Mouse (Mus musculus): ENCODE measurements around the gene Gm20388. TPM values are rescaled to one million over a fixed set of nuclear protein-coding genes. Genes with fewer than 3 reads are reported as not detected.
"Not testable (repeated sequence)": the region's sequence is repeated elsewhere in the genome, so short reads cannot be mapped to it uniquely, and the experiment has no call there.

Gm20388 gene
- polyA plus RNA-seq, 1 experiment from 2014 or later: not detected

GRCm38 (mm10) chr8:123042974-123043625 lies 3132.5 kb downstream of the Gm20388 start:
- peaks cover 46% of the 10 kb centered on the region for H3K4me1 ChIP-seq
- H3K9ac ChIP-seq (replicated peaks): peak overlapping the region; percentile 81
- H3K36me3 ChIP-seq: no peaks in the 10 kb centered on the region
- peak overlapping the region; percentile 96 for H3K27ac ChIP-seq (replicated peaks)
- H3K27me3 ChIP-seq: no peaks in the 10 kb centered on the region
- no peaks in the 10 kb centered on the region for H3K9me3 ChIP-seq
- ATAC-seq (replicated peaks): no peak
- WGBS: 26% methylated on average over 22 of the region's 22 CpGs
- peak overlapping the region; percentile 100 for H3K4me3 ChIP-seq
- peak overlapping the region; percentile 73 for H3K4me2 ChIP-seq (replicated peaks)

GRCm38 (mm10) chr8:123043941-123044340 lies 3133.3 kb downstream of the Gm20388 start:
- H3K9ac ChIP-seq (replicated peaks): no peak overlapping the region
- no peaks in the 10 kb centered on the region for H3K27me3 ChIP-seq
- ATAC-seq (replicated peaks): no peak
- WGBS: 91% methylated on average over 3 of the region's 3 CpGs
- H3K4me3 ChIP-seq: no peak overlapping the region
- H3K27ac ChIP-seq (replicated peaks): no peak overlapping the region
- H3K9me3 ChIP-seq: no peaks in the 10 kb centered on the region
- H3K4me1 ChIP-seq: peaks cover 37% of the 10 kb centered on the region
- H3K4me2 ChIP-seq (replicated peaks): no peak overlapping the region
- H3K36me3 ChIP-seq: no peaks in the 10 kb centered on the region

GRCm38 (mm10) chr8:123044743-123045425 lies 3134.2 kb downstream of the Gm20388 start:
- H3K4me1 ChIP-seq: peaks cover 28% of the 10 kb centered on the region
- H3K9ac ChIP-seq (replicated peaks); ATAC-seq (replicated peaks); H3K4me2 ChIP-seq (replicated peaks); H3K4me3 ChIP-seq; H3K27me3 ChIP-seq; H3K36me3 ChIP-seq; H3K9me3 ChIP-seq; H3K27ac ChIP-seq (replicated peaks): not testable (repeated sequence)
- WGBS: 95% methylated on average over 23 of the region's 23 CpGs

GRCm38 (mm10) chr8:123046706-123047105 lies 3136.1 kb downstream of the Gm20388 start:
- WGBS: 84% methylated on average over 4 of the region's 4 CpGs
- Histone ChIP-seq H3K9me3 (no peaks in the 10 kb centered on the region), H3K27me3 (no peaks in the 10 kb centered on the region), H3K4me3 (no peak overlapping the region), H3K27ac (replicated peaks) (no peak overlapping the region), H3K9ac (replicated peaks) (no peak overlapping the region), H3K36me3 (no peaks in the 10 kb centered on the region), H3K4me1 (peaks cover 16% of the 10 kb centered on the region), H3K4me2 (replicated peaks) (no peak overlapping the region)
- ATAC-seq (replicated peaks): no peak

GRCm38 (mm10) chr8:123047827-123048226 lies 3137.2 kb downstream of the Gm20388 start:
- H3K4me1 ChIP-seq: peaks cover 16% of the 10 kb centered on the region
- no peak overlapping the region for H3K4me3 ChIP-seq
- WGBS: 92% methylated on average over 7 of the region's 7 CpGs
- ATAC-seq (replicated peaks): no peak
- no peak overlapping the region for H3K27ac ChIP-seq (replicated peaks)
- no peaks in the 10 kb centered on the region for H3K27me3 ChIP-seq
- no peaks in the 10 kb centered on the region for H3K9me3 ChIP-seq
- no peaks in the 10 kb centered on the region for H3K36me3 ChIP-seq
- no peak overlapping the region for H3K4me2 ChIP-seq (replicated peaks)
- no peak overlapping the region for H3K9ac ChIP-seq (replicated peaks)

GRCm38 (mm10) chr8:123048402-123048801 lies 3137.8 kb downstream of the Gm20388 start:
- Histone ChIP-seq H3K27me3 (no peaks in the 10 kb centered on the region), H3K9me3 (no peaks in the 10 kb centered on the region), H3K4me3 (no peak overlapping the region), H3K9ac (replicated peaks) (no peak overlapping the region), H3K36me3 (no peaks in the 10 kb centered on the region), H3K4me2 (replicated peaks) (no peak overlapping the region), H3K27ac (replicated peaks) (no peak overlapping the region), H3K4me1 (peaks cover 11% of the 10 kb centered on the region)
- ATAC-seq (replicated peaks): no peak
- WGBS: 92% methylated on average over 7 of the region's 7 CpGs

GRCm38 (mm10) chr8:123051458-123051857 lies 3140.8 kb downstream of the Gm20388 start:
- Histone ChIP-seq H3K4me1 (no peaks in the 10 kb centered on the region), H3K27ac (replicated peaks) (no peak overlapping the region), H3K36me3 (no peaks in the 10 kb centered on the region), H3K9me3 (no peaks in the 10 kb centered on the region), H3K4me2 (replicated peaks) (no peak overlapping the region), H3K9ac (replicated peaks) (no peak overlapping the region), H3K27me3 (no peaks in the 10 kb centered on the region), H3K4me3 (no peak overlapping the region)
- ATAC-seq (replicated peaks): no peak
- WGBS: 75% methylated on average over 5 of the region's 5 CpGs

- no peak within 1 kb of the TSS for H3K4me3 ChIP-seq
- no peak within 1 kb of the TSS for H3K27ac ChIP-seq (replicated peaks)
- peaks cover 25% of the 10 kb centered on the region for H3K4me1 ChIP-seq
- H3K4me2 ChIP-seq (replicated peaks): no peak within 1 kb of the TSS
- H3K27me3 ChIP-seq: no peaks in the 10 kb centered on the region
- no peak for ATAC-seq (replicated peaks)
- no peaks in the 10 kb centered on the region for H3K9me3 ChIP-seq
- H3K9ac ChIP-seq (replicated peaks): 0 out of 2 replicates have a peak within 1 kb of the TSS, but pooled peaks have one; percentile 87
- no peaks in the 10 kb centered on the region; the same call in 1 of the 2 replicates for H3K36me3 ChIP-seq
- WGBS: 74% methylated on average over 7 of the region's 7 CpGs
Observed at GRCm38 (mm10) chr8:123062721-123063120, 3152.1 kb downstream of the Gm20388 start, which contains the start of gene Spg7. Gene Spg7 (plus strand): TSS chr8:123062942.

- H3K36me3 ChIP-seq: no peaks in the 10 kb centered on the region; the same call in 1 of the 2 replicates
- 78% methylated on average over 4 of the region's 4 CpGs for WGBS
- no peak for ATAC-seq (replicated peaks)
- H3K27me3 ChIP-seq: no peaks in the 10 kb centered on the region
- peak overlapping the region; percentile 87 for H3K9ac ChIP-seq (replicated peaks)
- H3K9me3 ChIP-seq: no peaks in the 10 kb centered on the region
- peaks cover 25% of the 10 kb centered on the region for H3K4me1 ChIP-seq
- H3K4me2 ChIP-seq (replicated peaks): peak overlapping the region; percentile 63
- H3K27ac ChIP-seq (replicated peaks): peak overlapping the region; percentile 94; the same call in 1 of the 2 replicates
- H3K4me3 ChIP-seq: peak overlapping the region; percentile 84; the same call in 1 of the 2 replicates
Observed at GRCm38 (mm10) chr8:123064072-123064471, 3153.4 kb downstream of the Gm20388 start.

GRCm38 (mm10) chr8:123064809-123065213 lies 3154.2 kb downstream of the Gm20388 start:
- H3K27ac ChIP-seq (replicated peaks): peak overlapping the region; percentile 94
- peak; percentile 47 for ATAC-seq (replicated peaks)
- peaks cover 25% of the 10 kb centered on the region for H3K4me1 ChIP-seq
- H3K9me3 ChIP-seq: no peaks in the 10 kb centered on the region
- WGBS: 2% methylated on average over 14 of the region's 14 CpGs
- peak overlapping the region; percentile 87 for H3K9ac ChIP-seq (replicated peaks)
- peak overlapping the region; percentile 63 for H3K4me2 ChIP-seq (replicated peaks)
- no peaks in the 10 kb centered on the region for H3K27me3 ChIP-seq
- H3K36me3 ChIP-seq: no peaks in the 10 kb centered on the region; the same call in 1 of the 2 replicates
- peak overlapping the region; percentile 84 for H3K4me3 ChIP-seq

GRCm38 (mm10) chr8:123065214-123066100 lies 3154.8 kb downstream of the Gm20388 start:
- peak overlapping the region; percentile 87 for H3K9ac ChIP-seq (replicated peaks)

More at GRCm38 (mm10) chr8:123065214-123066100, 3154.8 kb downstream of the Gm20388 start:
- H3K4me3 ChIP-seq: peak overlapping the region; percentile 84
- no peaks in the 10 kb centered on the region for H3K9me3 ChIP-seq
- no peaks in the 10 kb centered on the region for H3K27me3 ChIP-seq
- under 1% methylated on average over 84 of the region's 84 CpGs for WGBS
- H3K27ac ChIP-seq (replicated peaks): peak overlapping the region; percentile 94
- H3K36me3 ChIP-seq: peaks cover 4% of the 10 kb centered on the region
- H3K4me1 ChIP-seq: peaks cover 25% of the 10 kb centered on the region
- H3K4me2 ChIP-seq (replicated peaks): peak overlapping the region; percentile 63
- ATAC-seq (replicated peaks): peak; percentile 97

Measured in forebrain, embryonic 15.5 days (tissue).